Mouse (Mus musculus) testis, adult 2 months (tissue): ENCODE data around the gene Gm17364.

Experiments used
- CTCF ChIP-seq: fragments of 200-500 bp; IDR thresholded peaks from 2 replicates; pipeline ENCODE4 v1.5.1; 2012; ENCODE audit warnings: low read depth, mild to moderate bottlenecking, inconsistent platforms, low read length, moderate library complexity; ENCODE audit not compliant: control insufficient read depth, insufficient read depth, insufficient replicate concordance
- POLR2A ChIP-seq: fragments of 200-500 bp; IDR thresholded peaks from 2 replicates; pipeline ENCODE4 v1.6.1; 2012; ENCODE audit warnings: low read depth, mild to moderate bottlenecking, inconsistent platforms, low read length, moderate library complexity; ENCODE audit not compliant: control insufficient read depth

DNA sequence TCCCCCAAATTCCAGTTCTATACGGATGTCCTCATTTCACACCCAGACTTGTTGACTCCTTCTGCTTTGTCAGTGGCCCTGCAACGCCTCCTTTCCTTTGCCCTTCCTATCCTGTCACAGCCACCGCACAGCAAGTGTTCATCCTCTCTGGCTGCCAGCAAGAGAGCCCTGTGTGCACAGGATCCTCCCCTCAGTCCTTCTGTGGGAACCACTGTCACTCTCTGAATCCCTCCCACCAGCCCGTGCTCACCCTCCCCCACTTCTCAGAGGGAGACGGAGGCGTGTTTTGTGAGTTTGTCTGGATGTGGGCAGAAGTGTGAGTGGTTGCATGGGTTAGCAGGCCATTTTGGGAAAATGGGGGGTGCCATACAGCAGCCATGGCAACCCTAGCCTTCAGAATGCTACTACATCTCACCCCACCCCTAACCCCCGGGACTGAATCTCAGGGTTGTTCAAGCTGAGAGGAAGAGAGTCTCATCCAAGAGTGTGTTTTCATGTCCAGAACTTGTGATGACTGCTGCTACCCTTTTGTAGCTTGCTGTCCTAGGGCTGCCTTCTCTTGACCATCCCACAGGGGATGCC, 5.9 kb downstream of the Gm17364 start:
- no peak for TF ChIP-seq CTCF
- no peak for TF ChIP-seq POLR2A
